Mouse (Mus musculus) ZHBTc4 (cell line): ENCODE results near the gene Rad9b.

Source experiments
- DNase-seq: peaks from one replicate; pipeline ENCODE4 v3.0.0-alpha.2; 2011; ENCODE audit warnings: low read depth, low spot score

Gene Rad9b

DNA sequence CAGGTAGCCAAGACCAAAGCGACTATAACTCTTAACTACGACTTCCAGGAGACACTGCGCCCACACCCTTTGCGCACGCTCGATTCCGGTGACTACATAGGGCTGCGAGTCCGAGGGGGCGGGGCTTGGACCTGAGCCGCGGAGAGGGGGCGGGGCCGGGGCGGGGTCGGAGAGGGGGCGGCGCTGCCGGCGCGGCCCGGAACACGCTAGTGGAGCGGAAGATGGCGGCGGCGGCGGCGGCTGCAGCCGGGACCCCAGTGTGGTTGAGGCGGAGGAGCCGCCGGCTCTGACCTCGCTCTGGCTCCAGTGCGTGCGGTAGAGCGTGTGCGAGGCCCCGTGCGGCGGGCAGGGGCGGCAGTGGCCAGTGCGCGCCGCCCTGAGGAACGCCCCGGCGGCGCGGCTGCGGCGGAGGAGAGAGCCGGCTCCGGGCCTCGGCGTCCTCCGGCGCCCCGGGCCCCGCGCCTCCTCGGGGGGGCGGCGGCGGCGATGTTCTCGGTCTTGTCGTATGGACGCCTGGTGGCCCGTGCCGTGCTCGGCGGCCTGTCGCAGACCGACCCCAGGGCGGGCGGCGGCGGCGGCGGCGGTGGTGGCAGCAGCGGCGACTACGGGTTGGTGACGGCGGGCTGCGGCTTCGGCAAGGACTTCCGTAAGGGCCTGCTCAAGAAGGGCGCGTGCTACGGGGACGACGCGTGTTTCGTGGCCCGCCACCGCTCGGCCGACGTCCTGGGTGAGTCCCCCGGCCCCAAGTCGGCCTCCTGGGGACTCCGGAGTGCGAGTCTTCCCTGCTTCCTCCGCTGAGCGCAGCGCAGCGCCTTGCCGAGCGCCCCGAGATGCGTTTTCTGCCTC lies 69.6 kb downstream of the Rad9b start, which contains the start of gene Pptc7:
Gene Pptc7 (plus strand): TSS at position 183 of the 846 bp plus-strand sequence.
- DNase-seq: peak; percentile 94

DNA sequence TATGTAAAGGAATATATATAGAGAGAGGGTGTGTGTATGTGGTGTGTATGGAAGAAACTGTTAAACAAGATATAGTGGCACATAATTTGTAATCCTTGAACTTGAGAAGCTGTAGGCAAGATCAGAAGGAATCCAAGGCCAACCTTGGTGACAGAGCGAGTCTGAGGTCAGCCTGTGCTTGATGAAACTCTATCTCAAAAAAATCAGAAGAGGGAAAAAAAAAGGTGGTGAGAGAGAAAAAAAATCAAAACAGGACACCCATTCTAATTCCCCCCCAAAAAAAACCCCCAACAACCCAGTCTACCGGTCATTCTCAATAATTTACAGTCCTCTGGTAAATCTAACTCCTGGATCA lies 70.2 kb downstream of the Rad9b start:
- no peak for DNase-seq

GRCm38 (mm10) chr5:122280827-122281462 lies 73.1 kb downstream of the Rad9b start:
- no peak for DNase-seq

DNA sequence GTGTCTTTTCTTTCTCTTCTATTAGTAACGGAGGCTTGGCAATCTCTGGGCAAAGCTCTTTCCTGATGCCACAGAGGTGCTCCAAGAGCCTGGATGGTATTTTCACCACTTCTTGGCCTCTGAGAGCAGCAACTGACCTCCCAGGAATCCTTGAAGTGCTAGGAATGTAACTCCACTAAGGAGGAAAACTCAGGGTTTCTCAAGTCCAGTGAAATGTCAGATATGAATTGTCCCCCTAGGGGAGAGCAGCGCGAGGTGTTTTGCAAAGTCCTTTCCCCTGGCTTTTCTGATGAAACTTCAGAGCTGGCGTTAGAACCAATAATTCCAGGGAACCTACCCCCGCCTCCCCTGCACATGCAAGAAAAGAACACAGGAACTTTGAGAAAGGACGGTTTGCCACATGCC lies 73.6 kb downstream of the Rad9b start:
- DNase-seq: no peak

GRCm38 (mm10) chr5:122279799-122280421 lies 74.1 kb downstream of the Rad9b start:
- no peak for DNase-seq

GRCm38 (mm10) chr5:122278946-122279345 lies 75.1 kb downstream of the Rad9b start:
- no peak for DNase-seq

GRCm38 (mm10) chr5:122274785-122275184 lies 79.2 kb downstream of the Rad9b start:
- DNase-seq: peak; percentile 96
